In genomic region chr4:155234371-155235310, GRCm38 (mm10) we compare ENCODE assay signal across 8 mouse cellular contexts. TPM values are rescaled to one million over a fixed set of nuclear protein-coding genes. Genes with fewer than 3 reads are reported as not detected.
DNase-seq lines count a peak whose midpoint lies in the region; ATAC-seq and TF ChIP-seq lines count a peak whose summit lies in the region.

No protein-coding gene starts in this region.

- peak overlapping the region; percentile 40; the same call in 1 of the 2 replicates for H3K27ac ChIP-seq in thymus, adult 2 months (ENCODE audit: control insufficient read depth, insufficient read depth, low read length)
- H3K27ac ChIP-seq in hindbrain, embryonic 12.5 days = peak overlapping the region; percentile 93
- peak overlapping the region; percentile 99 for H3K27ac ChIP-seq in limb, embryonic 14.5 days (replicated peaks; ENCODE audit: low read depth, low read length)
- H3K27ac ChIP-seq in midbrain, embryonic 14.5 days (replicated peaks; ENCODE audit: low read depth, low read length) = peak overlapping the region; percentile 86

- peak overlapping the region; percentile 59 for H3K9ac ChIP-seq in hindbrain, embryonic 12.5 days
- peak overlapping the region; percentile 53 for H3K9ac ChIP-seq in limb, embryonic 14.5 days (ENCODE audit: low read depth, low read length, severe bottlenecking)
- peak overlapping the region; percentile 47; the same call in 1 of the 2 replicates for H3K9ac ChIP-seq in midbrain, embryonic 14.5 days (replicated peaks; ENCODE audit: low read length)

- 36% methylated on average over 8 of the region's 8 CpGs for WGBS in thymus, adult 2 months
- WGBS in hindbrain, embryonic 12.5 days = 67% methylated on average over 8 of the region's 8 CpGs
- WGBS in limb, embryonic 14.5 days = 34% methylated on average over 7 of the region's 8 CpGs
- 72% methylated on average over 8 of the region's 8 CpGs for WGBS in midbrain, embryonic 14.5 days

- no peaks in the 10 kb centered on the region for H3K27me3 ChIP-seq in thymus, adult 2 months (ENCODE audit: control insufficient read depth, insufficient read depth, low read length)
- no peaks in the 10 kb centered on the region for H3K27me3 ChIP-seq in hindbrain, embryonic 12.5 days
- H3K27me3 ChIP-seq in limb, embryonic 14.5 days (ENCODE audit: control insufficient read depth, insufficient read depth, low read length) = no peaks in the 10 kb centered on the region
- H3K27me3 ChIP-seq in midbrain, embryonic 14.5 days (ENCODE audit: control insufficient read depth, insufficient read depth, low read length) = no peaks in the 10 kb centered on the region

- H3K4me3 ChIP-seq in thymus, adult 2 months (ENCODE audit: control insufficient read depth, insufficient read depth, low read length) = no peak overlapping the region
- no peak overlapping the region for H3K4me3 ChIP-seq in hindbrain, embryonic 12.5 days
- 0 out of 2 replicates have a peak overlapping the region, but pooled peaks have one; percentile 11 for H3K4me3 ChIP-seq in limb, embryonic 14.5 days (replicated peaks; ENCODE audit: low read length)
- H3K4me3 ChIP-seq in midbrain, embryonic 14.5 days (replicated peaks; ENCODE audit: low read depth, low read length) = no peak overlapping the region

- H3K36me3 ChIP-seq in thymus, adult 2 months (ENCODE audit: control insufficient read depth, insufficient read depth, low read length) = no peaks in the 10 kb centered on the region
- H3K36me3 ChIP-seq in hindbrain, embryonic 12.5 days = no peaks in the 10 kb centered on the region
- H3K36me3 ChIP-seq in limb, embryonic 14.5 days (ENCODE audit: control insufficient read depth, insufficient read depth, low read length) = no peaks in the 10 kb centered on the region
- no peaks in the 10 kb centered on the region for H3K36me3 ChIP-seq in midbrain, embryonic 14.5 days (ENCODE audit: control insufficient read depth, insufficient read depth, low read length)

- peaks cover 29% of the 10 kb centered on the region for H3K4me1 ChIP-seq in thymus, adult 2 months (replicated peaks; ENCODE audit: control insufficient read depth, insufficient read depth, low read length)
- H3K4me1 ChIP-seq in hindbrain, embryonic 12.5 days = peaks cover 34% of the 10 kb centered on the region
- peaks cover 71% of the 10 kb centered on the region for H3K4me1 ChIP-seq in limb, embryonic 14.5 days (ENCODE audit: control insufficient read depth, insufficient read depth, low read length)
- peaks cover 23% of the 10 kb centered on the region for H3K4me1 ChIP-seq in midbrain, embryonic 14.5 days (ENCODE audit: control insufficient read depth, insufficient read depth, low read length)

- DNase-seq in adrenal gland, postnatal 10 days = peak; percentile 55
- no peak for DNase-seq in adrenal gland, adult 8-10 months
- no peak for DNase-seq in thymus, adult 2 months
- DNase-seq in thymus, postnatal 4 days = no peak
- peak; percentile 70 for DNase-seq in limb, embryonic 14.5 days (ENCODE audit: low spot score)
- DNase-seq in midbrain, embryonic 14.5 days = no peak
- no peak for DNase-seq in ovary, postnatal 14 days (ENCODE audit: low spot score)

- ATAC-seq in hindbrain, embryonic 12.5 days (ENCODE audit: low FRiP score) = 0 out of 2 replicates have a peak, but pooled peaks have one; percentile 18
- peak; percentile 1; the same call in 1 of the 2 replicates for ATAC-seq in limb, embryonic 14.5 days (ENCODE audit: low FRiP score, low read depth)
- 0 out of 2 replicates have a peak, but pooled peaks have one; percentile 2 for ATAC-seq in midbrain, embryonic 14.5 days (ENCODE audit: low FRiP score, low TSS enrichment)

- H3K4me2 ChIP-seq in hindbrain, embryonic 12.5 days (replicated peaks) = peak overlapping the region; percentile 38
- H3K4me2 ChIP-seq in limb, embryonic 14.5 days (replicated peaks; ENCODE audit: low read depth, low read length, severe bottlenecking) = peak overlapping the region; percentile 44
- H3K4me2 ChIP-seq in midbrain, embryonic 14.5 days (ENCODE audit: low read length) = peak overlapping the region; percentile 41

- no peak for TF ChIP-seq CTCF in thymus, adult 2 months (IDR thresholded peaks at IDR 0.05; ENCODE audit: borderline replicate concordance, control insufficient read depth, extremely low read depth, insufficient read depth, low read length, poor library complexity)

- TF ChIP-seq POLR2A in thymus, adult 2 months (IDR thresholded peaks at IDR 0.05; ENCODE audit: control insufficient read depth, extremely low read depth, insufficient read depth, low read length, poor library complexity) = no peak
- no peak for TF ChIP-seq POLR2A in limb, embryonic 14.5 days (IDR thresholded peaks at IDR 0.05; ENCODE audit: borderline replicate concordance, extremely low read depth, insufficient read depth, insufficient read length)

- no peaks in the 10 kb centered on the region for H3K9me3 ChIP-seq in hindbrain, embryonic 12.5 days (replicated peaks)
- no peaks in the 10 kb centered on the region for H3K9me3 ChIP-seq in limb, embryonic 14.5 days (ENCODE audit: control insufficient read depth, low read length)
- no peaks in the 10 kb centered on the region for H3K9me3 ChIP-seq in midbrain, embryonic 14.5 days (ENCODE audit: control insufficient read depth, low read length)

RNA-seq across cellular contexts. Expression of gene Ski, which starts 12.2 kb away (rescaled TPM):
- 10 to 100 TPM; 65.3 to 80.4 TPM for total RNA-seq in adrenal gland, postnatal 10 days (2021)
- total RNA-seq in adrenal gland, adult 8-10 months (2022) = 10 to 100 TPM; 64.1 to 85.4 (median 69.1) TPM
- polyA plus RNA-seq in thymus, adult 2 months (2012; rRNA removed) = 70.5 and 79.5 TPM in 2 replicates
- polyA plus RNA-seq in hindbrain, embryonic 12.5 days (2016; fragmentation: Nextera tagmentation; extraction: Ambion mirVana) = 12.6 and 13.5 TPM in 2 replicates
- polyA plus RNA-seq in limb, embryonic 14.5 days (2012; rRNA removed) = 88.7 and 109 TPM in 2 replicates
- 44.0 and 47.5 TPM in 2 replicates for polyA plus RNA-seq in limb, embryonic 14.5 days (2014; fragmentation: Nextera tagmentation; extraction: Ambion mirVana)
- polyA plus RNA-seq in midbrain, embryonic 14.5 days (2014; fragmentation: Nextera tagmentation; extraction: Ambion mirVana) = 14.3 and 15.4 TPM in 2 replicates

RNA-seq across cellular contexts. Expression of gene Faap20, which starts 15.0 kb away (rescaled TPM):
- 10 to 100 TPM; 41.1 to 47.3 TPM for total RNA-seq in adrenal gland, postnatal 10 days (2021)
- 10 to 100 TPM; 57.4 to 70.1 (median 60.8) TPM for total RNA-seq in adrenal gland, adult 8-10 months (2022)
- 85.7 and 91.3 TPM in 2 replicates for polyA plus RNA-seq in thymus, adult 2 months (2012; rRNA removed)
- 90.8 and 98.6 TPM in 2 replicates for polyA plus RNA-seq in hindbrain, embryonic 12.5 days (2016; fragmentation: Nextera tagmentation; extraction: Ambion mirVana)
- polyA plus RNA-seq in limb, embryonic 14.5 days (2012; rRNA removed) = 64.6 and 85.1 TPM in 2 replicates
- 72.5 and 84.8 TPM in 2 replicates for polyA plus RNA-seq in limb, embryonic 14.5 days (2014; fragmentation: Nextera tagmentation; extraction: Ambion mirVana)
- polyA plus RNA-seq in midbrain, embryonic 14.5 days (2014; fragmentation: Nextera tagmentation; extraction: Ambion mirVana) = 74.1 and 85.6 TPM in 2 replicates

Comparison
In these comparisons a context has a peak if more than half of its experiments do, and no peak if none do; other contexts are left out.
1. DNase-seq: peak in adrenal gland, postnatal 10 days (single experiment) and limb, embryonic 14.5 days (single experiment); none in adrenal gland, adult 8-10 months (single experiment), thymus, adult 2 months (single experiment), thymus, postnatal 4 days (single experiment), midbrain, embryonic 14.5 days (single experiment) and ovary, postnatal 14 days (single experiment).
2. H3K27ac ChIP-seq: peak in every context shown above with its lines; median percentile 99 in limb, embryonic 14.5 days; 93 in hindbrain, embryonic 12.5 days; 86 in midbrain, embryonic 14.5 days; 40 in thymus, adult 2 months.
3. Peak in every context shown above with its lines, with median percentiles within 50 percentile points of each other: ATAC-seq, H3K4me2 ChIP-seq and H3K9ac ChIP-seq.